Mouse (Mus musculus): ENCODE measurements around the gene Cacna1d. TPM values are rescaled to one million over a fixed set of nuclear protein-coding genes. Genes with fewer than 3 reads are reported as not detected.

Cacna1d gene
- 1 to 10 TPM; 2.1 to 3.6 TPM for total RNA-seq (2023)

GRCm38 (mm10) chr14:30491342-30491741, at the start of gene Cacna1d:
TSS of gene Cacna1d (minus strand) at chr14:30491455.

GRCm38 (mm10) chr14:30479361-30479948, 11.8 kb downstream of the Cacna1d start, which contains the start of gene Dcp1a:
TSS of gene Dcp1a (plus strand) at chr14:30479535.

DNA sequence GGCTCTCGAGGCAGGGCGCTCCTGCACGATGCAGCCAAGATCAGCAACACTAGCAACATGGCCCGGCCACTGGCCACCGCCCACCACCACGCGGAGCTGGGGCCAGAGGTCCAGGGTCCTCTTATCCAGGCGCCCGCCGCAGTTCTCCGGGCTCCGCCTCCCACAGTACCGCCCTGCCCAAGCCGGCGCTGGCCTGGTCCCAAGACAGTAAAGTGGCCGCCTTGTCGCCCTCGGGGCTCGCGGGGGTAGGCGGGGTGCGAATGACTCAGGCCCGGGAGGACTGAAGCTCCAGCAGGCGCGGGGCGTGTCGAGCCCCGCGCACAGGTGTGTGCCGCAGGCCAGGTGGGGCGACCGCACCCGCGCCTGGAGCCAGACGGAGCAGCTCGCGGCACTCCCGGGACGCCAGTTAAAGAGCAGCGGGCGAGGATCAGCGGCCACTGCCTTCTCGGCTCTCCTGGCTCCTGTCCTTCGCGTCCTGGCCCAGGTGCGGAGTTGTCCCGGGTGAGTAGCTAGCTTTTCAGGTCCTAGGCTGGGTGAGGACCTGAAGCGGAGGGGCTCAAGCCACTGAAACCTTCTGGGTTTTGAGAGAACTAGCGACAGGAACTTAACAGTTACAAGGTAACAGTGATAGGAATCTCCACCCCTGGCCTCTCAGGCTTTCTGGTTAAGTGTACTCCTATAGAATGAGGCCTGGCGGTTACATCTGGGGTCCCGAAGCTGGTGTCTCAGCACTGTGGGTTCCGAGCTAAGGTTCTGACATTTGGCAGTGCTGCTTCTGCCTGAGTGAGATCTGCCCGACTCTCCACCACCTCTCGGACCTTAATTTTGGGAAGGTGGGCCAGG, 482.3 kb downstream of the Cacna1d start, which contains the start of the genes Il17rb and Chdh:
TSS of gene Il17rb (minus strand) at position 164 of the 843 bp plus-strand sequence.
TSS of gene Chdh (plus strand) at position 291 of the 843 bp plus-strand sequence.

Other genes with a start within 250 kb of the Cacna1d start
- gene Dcp1a, start 11.9 kb downstream of the Cacna1d start, total RNA-seq (2023) = 10 to 100 TPM; 25.1 to 26.7 TPM
- gene Tkt, start 56.9 kb upstream of the Cacna1d start, total RNA-seq (2023) = 1,000 to 10,000 TPM; 1,211 to 1,279 TPM
- 100 to 1,000 TPM; 579 to 643 TPM for gene Prkcd, start 134.8 kb upstream of the Cacna1d start, total RNA-seq (2023)
- 1 to 10 TPM; 9.0 to 10.0 TPM for gene Rft1, start 162.9 kb upstream of the Cacna1d start, total RNA-seq (2023)
- 10 to 100 TPM; 14.6 to 16.3 TPM for gene Sfmbt1, start 223.4 kb upstream of the Cacna1d start, total RNA-seq (2023)

Measured in neutrophil, adult 83 days (primary cell).